Mouse (Mus musculus): ENCODE results near the gene Wdr95. TPM values are rescaled to one million over a fixed set of nuclear protein-coding genes. Genes with fewer than 3 reads are reported as not detected.

Wdr95 gene
- polyA plus RNA-seq, 1 experiment from 2014 or later, result not detected

GRCm38 (mm10) chr5:149642366-149642765, 113.9 kb downstream of the Wdr95 start:
- Histone ChIP-seq H3K9me3 (no peaks in the 10 kb centered on the region), H3K9ac (no peak overlapping the region), H3K36me3 (no peaks in the 10 kb centered on the region), H3K27me3 (replicated peaks) (no peaks in the 10 kb centered on the region), H3K4me2 (replicated peaks) (no peak overlapping the region), H3K4me3 (replicated peaks) (no peak overlapping the region), H3K4me1 (replicated peaks) (no peaks in the 10 kb centered on the region), H3K27ac (no peak overlapping the region)
- WGBS, result 52% methylated on average over 6 of the region's 6 CpGs
- peak; percentile 58; the same call in 1 of the 2 replicates for ATAC-seq

- no peaks in the 10 kb centered on the region for H3K27me3 ChIP-seq (replicated peaks)
- no peaks in the 10 kb centered on the region for H3K9me3 ChIP-seq
- H3K36me3 ChIP-seq, result no peaks in the 10 kb centered on the region
- H3K27ac ChIP-seq, result no peak overlapping the region
- H3K4me3 ChIP-seq (replicated peaks), result no peak overlapping the region
- 73% methylated on average over 11 of the region's 11 CpGs for WGBS
- no peak for ATAC-seq
- H3K4me1 ChIP-seq (replicated peaks), result no peaks in the 10 kb centered on the region
- no peak overlapping the region for H3K9ac ChIP-seq
- H3K4me2 ChIP-seq (replicated peaks), result no peak overlapping the region
Observed at GRCm38 (mm10) chr5:149642783-149643509, 114.5 kb downstream of the Wdr95 start.

- H3K27me3 ChIP-seq (replicated peaks), result no peaks in the 10 kb centered on the region
- H3K4me2 ChIP-seq (replicated peaks), result no peak overlapping the region
- WGBS, result 63% methylated on average over 8 of the region's 8 CpGs
- no peaks in the 10 kb centered on the region for H3K9me3 ChIP-seq
- no peaks in the 10 kb centered on the region for H3K36me3 ChIP-seq
- no peak overlapping the region for H3K9ac ChIP-seq
- H3K4me3 ChIP-seq (replicated peaks), result no peak overlapping the region
- no peak for ATAC-seq
- H3K27ac ChIP-seq, result no peak overlapping the region
- H3K4me1 ChIP-seq (replicated peaks), result peaks cover 2% of the 10 kb centered on the region; the same call in 1 of the 2 replicates
Observed at GRCm38 (mm10) chr5:149647367-149648115, 119.1 kb downstream of the Wdr95 start.

GRCm38 (mm10) chr5:149648196-149648595, 119.7 kb downstream of the Wdr95 start:
- Histone ChIP-seq H3K4me2 (replicated peaks) (no peak overlapping the region), H3K4me3 (replicated peaks) (no peak overlapping the region), H3K27me3 (replicated peaks) (no peaks in the 10 kb centered on the region), H3K27ac (no peak overlapping the region), H3K36me3 (no peaks in the 10 kb centered on the region), H3K9me3 (no peaks in the 10 kb centered on the region), H3K4me1 (replicated peaks) (peaks cover 2% of the 10 kb centered on the region; the same call in 1 of the 2 replicates), H3K9ac (no peak overlapping the region)
- no peak for ATAC-seq
- WGBS, result 53% methylated on average over 4 of the region's 4 CpGs

GRCm38 (mm10) chr5:149648895-149649406, 120.5 kb downstream of the Wdr95 start:
- Histone ChIP-seq H3K27me3 (replicated peaks) (no peaks in the 10 kb centered on the region), H3K36me3 (no peaks in the 10 kb centered on the region), H3K4me3 (replicated peaks) (no peak overlapping the region), H3K4me2 (replicated peaks) (peak overlapping the region; percentile 24; the same call in 1 of the 2 replicates), H3K4me1 (replicated peaks) (peaks cover 2% of the 10 kb centered on the region; the same call in 1 of the 2 replicates), H3K9ac (no peak overlapping the region), H3K27ac (no peak overlapping the region), H3K9me3 (no peaks in the 10 kb centered on the region)
- WGBS, result 64% methylated on average over 6 of the region's 6 CpGs
- ATAC-seq, result peak; percentile 68

GRCm38 (mm10) chr5:149649499-149650178, 121.2 kb downstream of the Wdr95 start:
- Histone ChIP-seq H3K9ac (no peak overlapping the region), H3K4me2 (replicated peaks) (peak overlapping the region; percentile 24; the same call in 1 of the 2 replicates), H3K36me3 (no peaks in the 10 kb centered on the region), H3K4me1 (replicated peaks) (peaks cover 2% of the 10 kb centered on the region; the same call in 1 of the 2 replicates), H3K4me3 (replicated peaks) (no peak overlapping the region), H3K9me3 (no peaks in the 10 kb centered on the region), H3K27me3 (replicated peaks) (no peaks in the 10 kb centered on the region), H3K27ac (peak overlapping the region; percentile 17; the same call in 1 of the 2 replicates)
- ATAC-seq, result peak; percentile 86
- WGBS, result 66% methylated on average over 14 of the region's 14 CpGs

- no peaks in the 10 kb centered on the region for H3K9me3 ChIP-seq
- ATAC-seq, result 0 out of 2 replicates have a peak, but pooled peaks have one; percentile 21
- peak overlapping the region; percentile 17; the same call in 1 of the 2 replicates for H3K27ac ChIP-seq
- no peaks in the 10 kb centered on the region for H3K27me3 ChIP-seq (replicated peaks)
- 49% methylated on average over 4 of the region's 4 CpGs for WGBS
- H3K4me2 ChIP-seq (replicated peaks), result no peak overlapping the region
- no peak overlapping the region for H3K4me3 ChIP-seq (replicated peaks)
- peaks cover 2% of the 10 kb centered on the region; the same call in 1 of the 2 replicates for H3K4me1 ChIP-seq (replicated peaks)
- H3K9ac ChIP-seq, result no peak overlapping the region
- no peaks in the 10 kb centered on the region for H3K36me3 ChIP-seq
Observed at GRCm38 (mm10) chr5:149650179-149650553, 121.7 kb downstream of the Wdr95 start.

GRCm38 (mm10) chr5:149655636-149656035, 127.2 kb downstream of the Wdr95 start:
- Histone ChIP-seq H3K4me2 (replicated peaks) (no peak overlapping the region), H3K9ac (no peak overlapping the region), H3K9me3 (no peaks in the 10 kb centered on the region), H3K27me3 (replicated peaks) (no peaks in the 10 kb centered on the region), H3K27ac (no peak overlapping the region), H3K36me3 (no peaks in the 10 kb centered on the region), H3K4me3 (replicated peaks) (no peak overlapping the region), H3K4me1 (replicated peaks) (no peaks in the 10 kb centered on the region)
- no peak for ATAC-seq
- WGBS, result 83% methylated on average over 9 of the region's 9 CpGs

- no peak overlapping the region for H3K4me2 ChIP-seq (replicated peaks)
- H3K9me3 ChIP-seq, result no peaks in the 10 kb centered on the region
- no peaks in the 10 kb centered on the region for H3K36me3 ChIP-seq
- 52% methylated on average over 3 of the region's 3 CpGs for WGBS
- no peak overlapping the region for H3K4me3 ChIP-seq (replicated peaks)
- H3K9ac ChIP-seq, result no peak overlapping the region
- H3K4me1 ChIP-seq (replicated peaks), result no peaks in the 10 kb centered on the region
- no peak overlapping the region for H3K27ac ChIP-seq
- H3K27me3 ChIP-seq (replicated peaks), result no peaks in the 10 kb centered on the region
- ATAC-seq, result no peak
Observed at GRCm38 (mm10) chr5:149658022-149658421, 129.5 kb downstream of the Wdr95 start.

GRCm38 (mm10) chr5:149658741-149659413, 130.4 kb downstream of the Wdr95 start:
- H3K27ac ChIP-seq, result no peak overlapping the region
- H3K4me3 ChIP-seq (replicated peaks), result no peak overlapping the region
- H3K36me3 ChIP-seq, result no peaks in the 10 kb centered on the region
- no peak overlapping the region for H3K4me2 ChIP-seq (replicated peaks)
- 66% methylated on average over 9 of the region's 9 CpGs for WGBS
- no peaks in the 10 kb centered on the region for H3K9me3 ChIP-seq
- H3K9ac ChIP-seq, result no peak overlapping the region
- no peaks in the 10 kb centered on the region for H3K27me3 ChIP-seq (replicated peaks)
- H3K4me1 ChIP-seq (replicated peaks), result no peaks in the 10 kb centered on the region
- no peak for ATAC-seq

GRCm38 (mm10) chr5:149659414-149659780, 130.9 kb downstream of the Wdr95 start:
- WGBS, result 74% methylated on average over 9 of the region's 9 CpGs
- Histone ChIP-seq H3K9me3 (no peaks in the 10 kb centered on the region), H3K36me3 (no peaks in the 10 kb centered on the region), H3K4me2 (replicated peaks) (no peak overlapping the region), H3K27me3 (replicated peaks) (no peaks in the 10 kb centered on the region), H3K27ac (no peak overlapping the region), H3K9ac (no peak overlapping the region), H3K4me3 (replicated peaks) (no peak overlapping the region), H3K4me1 (replicated peaks) (no peaks in the 10 kb centered on the region)
- ATAC-seq, result no peak

All from intestine, embryonic 15.5 days (tissue).